Mouse (Mus musculus) mammary gland, adult 2 months (tissue): Measurements from ENCODE around the gene Osgep. TPM values are rescaled to one million over a fixed set of nuclear protein-coding genes. Genes with fewer than 3 reads are reported as not detected.

ENCODE experiments used
- polyA plus RNA-seq: library from polyadenylated mRNA; depleted of rRNA; stranded (reverse); fragments of >200 nt; gene quantifications from 2 replicates; pipeline ENCODE4 v1.2.3, GENCODE M21; 2012; ENCODE audit warnings: low replicate concordance; rRNA removed

Osgep gene
- polyA plus RNA-seq = 91.2 and 179 TPM in 2 replicates

DNA sequence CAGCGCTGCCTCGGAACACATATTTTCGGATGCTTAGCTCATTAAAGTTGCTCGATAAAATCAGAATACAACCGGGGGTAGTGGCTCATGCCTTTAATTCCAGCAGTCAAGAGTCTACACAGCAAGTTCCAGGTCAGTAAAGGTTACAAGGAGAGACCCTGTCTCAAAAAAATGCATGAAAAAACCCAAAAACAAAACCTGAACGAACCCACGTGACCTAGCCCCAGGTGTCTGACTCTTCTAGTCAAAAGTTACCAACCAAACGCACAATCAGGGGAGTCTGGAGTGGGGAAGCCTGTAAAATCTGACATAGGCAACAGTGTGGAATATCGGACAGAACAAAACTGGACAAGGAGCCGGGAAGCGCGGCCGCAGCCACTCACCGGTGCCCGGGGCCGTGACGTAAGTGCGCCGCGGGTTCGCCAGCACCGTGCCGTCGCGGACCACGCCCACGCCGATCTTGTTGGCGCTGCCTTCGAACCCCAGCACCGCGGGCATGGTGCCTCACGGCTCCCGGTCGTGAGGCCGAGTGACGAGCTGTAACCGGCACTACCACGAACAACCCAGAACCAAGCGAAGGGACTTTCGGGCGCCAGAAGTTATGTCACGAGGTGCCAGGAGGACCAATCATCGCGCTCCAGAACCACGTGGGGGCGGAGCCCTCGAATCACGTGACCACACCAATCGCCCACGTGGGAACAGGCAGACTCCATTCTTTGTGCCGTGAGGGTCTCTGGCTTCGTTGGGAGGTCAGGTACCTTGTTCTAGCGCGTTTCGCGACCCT is at the start of gene Osgep, which contains the start of gene Apex1:
Gene Osgep, minus strand, starts transcription at position 613 of the 784 bp plus-strand sequence.
Gene Apex1, plus strand, starts transcription at position 688 of the 784 bp plus-strand sequence.

DNA sequence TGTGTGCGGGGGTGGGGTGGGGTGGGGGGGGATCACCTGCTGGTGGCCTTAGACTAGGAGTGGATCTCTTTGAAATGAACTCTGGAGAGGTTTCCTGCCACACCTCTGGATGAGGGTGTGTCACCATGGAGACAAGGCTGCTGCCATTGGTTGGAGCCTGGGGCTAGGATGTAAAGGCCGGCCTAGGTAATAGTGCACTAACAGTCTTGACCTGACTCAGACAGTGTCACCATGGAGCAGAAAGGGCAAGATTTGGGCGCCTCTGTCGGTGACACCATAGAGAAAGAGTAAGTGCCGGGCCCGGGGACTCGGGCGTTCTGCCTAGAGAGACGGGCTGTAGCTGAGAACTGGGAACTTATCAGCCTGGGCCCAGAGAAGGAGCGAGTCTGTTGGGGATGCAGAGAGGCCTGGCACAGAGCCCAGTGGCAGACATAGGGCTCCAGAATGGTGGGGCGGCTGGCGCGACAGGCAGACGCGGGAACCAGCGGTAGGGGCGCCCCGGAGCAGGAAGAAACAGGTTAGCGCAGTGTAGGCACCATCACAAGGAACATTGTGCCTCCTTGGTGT is 31.3 kb upstream of the Osgep start, which contains the start of gene Pnp2:
Gene Pnp2, plus strand, starts transcription at position 51 of the 567 bp plus-strand sequence.

DNA sequence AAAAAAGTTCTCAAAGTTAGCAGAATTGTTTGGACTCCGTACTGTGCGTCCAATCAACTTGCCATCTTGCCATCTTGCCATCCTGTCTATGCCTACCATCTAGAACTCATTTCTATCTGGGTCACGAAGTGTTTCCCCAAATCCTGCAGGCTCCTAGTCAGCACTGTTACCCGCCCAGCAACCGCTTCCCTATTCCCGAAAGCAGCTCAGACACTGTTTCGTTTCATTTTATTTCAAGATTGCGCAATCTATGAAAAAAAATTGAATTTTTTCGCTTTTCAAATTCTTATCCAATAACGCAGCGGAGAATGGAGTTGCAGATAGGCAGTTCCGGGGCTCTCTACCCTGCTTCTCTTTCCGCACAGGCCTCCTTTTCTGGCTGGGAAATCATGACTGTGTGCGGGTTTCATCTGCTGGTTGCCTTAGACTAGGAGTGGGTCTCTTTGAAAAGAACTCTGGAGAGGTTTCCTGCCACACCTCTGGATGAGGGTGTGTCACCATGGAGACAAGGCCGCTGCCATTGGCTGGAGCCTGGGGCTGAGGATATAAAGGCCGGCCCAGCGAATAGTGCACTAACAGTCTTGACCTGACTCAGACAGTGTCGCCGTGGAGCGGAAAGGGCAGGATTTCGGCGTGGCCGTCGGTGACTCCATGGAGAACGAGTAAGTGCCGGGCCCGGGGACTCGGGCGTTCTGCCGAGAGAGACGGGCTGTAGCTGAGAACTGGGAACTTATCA is 19.4 kb upstream of the Osgep start, which contains the start of gene Gm49342:
Gene Gm49342, plus strand, starts transcription at position 586 of the 736 bp plus-strand sequence.

DNA sequence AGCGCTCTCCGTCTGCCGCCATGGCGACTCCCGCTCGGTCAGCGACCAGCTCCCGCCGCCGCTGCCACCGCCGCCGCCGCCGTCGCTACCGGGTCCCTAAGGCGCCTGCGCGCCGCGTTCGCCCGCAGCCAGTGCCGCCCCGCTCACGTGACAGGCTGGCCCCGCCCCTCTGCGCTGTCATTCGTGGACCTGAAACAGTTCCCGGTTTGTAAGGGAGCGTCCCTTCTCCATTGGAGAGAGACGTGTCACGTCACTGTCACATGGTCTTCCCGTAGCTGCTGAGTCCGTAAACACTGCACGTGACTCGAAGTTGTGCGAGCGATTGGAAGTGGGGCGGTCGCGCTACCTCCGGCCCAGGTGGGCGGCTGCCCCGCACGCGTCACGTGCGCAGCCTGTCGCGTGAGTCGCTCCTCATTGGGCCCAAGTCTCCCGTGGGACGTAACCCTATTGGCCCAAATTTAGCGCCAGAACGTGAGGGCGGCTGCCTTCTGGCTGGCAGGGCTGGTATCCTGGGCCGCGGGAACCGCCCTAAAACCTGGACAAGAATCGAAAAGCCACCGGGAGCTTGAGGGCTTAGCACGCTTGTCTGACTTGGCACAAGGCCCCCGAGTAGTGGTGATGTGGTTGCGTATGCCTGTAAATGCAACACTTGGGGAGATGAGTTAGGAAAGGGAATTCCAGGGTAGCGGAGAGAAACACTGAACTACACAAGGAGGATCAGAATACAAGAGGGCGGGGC is 6.2 kb upstream of the Osgep start, which contains the start of the genes Pip4p1 and Pnp:
Gene Pip4p1, minus strand, starts transcription at position 103 of the 739 bp plus-strand sequence.
Gene Pnp, plus strand, starts transcription at position 329 of the 739 bp plus-strand sequence.

DNA sequence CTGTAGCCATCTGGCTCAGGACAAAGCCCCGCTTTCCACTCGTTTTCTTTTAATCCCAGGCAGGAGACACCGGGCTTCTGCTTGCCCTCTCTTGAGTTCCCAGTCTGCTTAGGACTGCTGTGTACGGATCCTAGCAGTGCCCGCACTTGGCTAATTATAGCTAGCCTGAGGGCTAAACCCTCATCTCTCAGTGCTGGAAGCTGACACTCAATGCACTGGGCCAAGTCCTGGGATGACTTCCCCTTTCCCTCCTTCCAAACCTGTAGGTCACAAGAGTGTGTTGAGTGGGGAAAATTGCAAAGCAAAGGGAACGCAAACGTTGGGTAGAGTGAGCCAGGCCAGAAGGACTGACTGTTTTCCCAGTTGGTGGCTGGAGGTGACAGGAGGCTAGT is 27.3 kb downstream of the Osgep start, which contains the start of gene Klhl33:
Gene Klhl33, minus strand, starts transcription at position 134 of the 392 bp plus-strand sequence.

DNA sequence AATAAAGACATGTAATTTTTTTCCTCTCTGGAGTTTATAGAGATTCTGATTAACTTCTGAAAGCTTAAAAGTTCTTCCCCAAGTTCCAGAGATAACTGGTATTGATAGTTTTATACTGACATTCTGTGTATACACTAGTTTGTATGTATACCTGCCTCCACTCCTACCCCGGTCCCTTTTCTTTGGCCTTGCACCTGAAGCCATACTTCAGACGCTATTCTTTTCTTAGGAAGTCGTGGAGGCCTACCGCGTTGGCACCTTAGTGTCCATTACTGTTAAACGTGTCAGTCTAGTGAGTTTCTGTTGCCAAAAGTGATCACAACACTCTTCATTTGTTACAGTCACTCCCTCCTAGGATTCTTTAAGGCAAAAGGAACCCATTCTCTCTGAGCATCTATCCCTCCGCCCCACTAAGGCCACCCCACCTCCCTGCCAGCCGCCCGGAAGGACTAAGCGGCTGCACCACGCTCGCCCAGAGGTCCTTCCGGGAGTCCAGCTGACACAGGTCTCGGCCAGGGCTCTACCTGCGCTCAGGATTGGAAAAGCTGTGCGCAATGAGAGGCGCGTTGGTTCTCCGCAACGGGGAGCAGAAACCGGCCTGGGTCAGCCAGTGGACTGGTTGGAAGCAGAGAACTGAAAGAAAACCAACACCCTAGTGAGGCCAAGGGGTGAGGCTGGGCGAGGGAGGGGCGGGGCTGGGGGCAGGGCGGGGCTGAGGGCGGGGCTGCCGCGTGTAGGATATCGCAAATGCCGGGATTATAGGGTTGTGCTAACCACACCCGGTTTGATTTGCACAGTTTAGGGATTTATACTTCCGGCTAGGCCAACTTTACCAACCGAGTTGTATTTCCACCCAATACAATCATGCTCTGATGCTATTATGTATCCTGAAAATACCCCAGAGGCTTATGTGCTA is 54.5 kb downstream of the Osgep start, which contains the start of gene Tep1:
Gene Tep1, minus strand, starts transcription at position 672 of the 916 bp plus-strand sequence.

Other genes with a start within 250 kb of the Osgep start
- not detected in 2 replicates for gene Olfr747, start 231.7 kb downstream of the Osgep start, polyA plus RNA-seq
- not detected in 2 replicates for gene Olfr748, start 217.5 kb downstream of the Osgep start, polyA plus RNA-seq
- gene Olfr749, start 179.8 kb downstream of the Osgep start, polyA plus RNA-seq = not detected in 2 replicates
- gene Ttc5, start 139.4 kb downstream of the Osgep start, polyA plus RNA-seq = 22.2 and 29.4 TPM in 2 replicates
- not detected in 2 replicates for gene Ccnb1ip1, start 117.2 kb downstream of the Osgep start, polyA plus RNA-seq
- gene Parp2, start 117.1 kb downstream of the Osgep start, polyA plus RNA-seq = 13.0 and 34.5 TPM in 2 replicates
- 42.0 and 46.3 TPM in 2 replicates for gene Tep1, start 54.3 kb downstream of the Osgep start, polyA plus RNA-seq
- gene Klhl33, start 27.4 kb downstream of the Osgep start, polyA plus RNA-seq = 2.2 and 24.0 TPM in 2 replicates
- 32.1 and 70.1 TPM in 2 replicates for gene Apex1, start 75 bp upstream of the Osgep start, polyA plus RNA-seq
- gene Pip4p1, start 6.0 kb upstream of the Osgep start, polyA plus RNA-seq = 100 and 139 TPM in 2 replicates
- gene Pnp, start 6.2 kb upstream of the Osgep start, polyA plus RNA-seq = 32.2 and 73.1 TPM in 2 replicates
- gene Gm49342, start 19.6 kb upstream of the Osgep start, polyA plus RNA-seq = 13.4 and 26.9 TPM in 2 replicates
- gene Pnp2, start 31.1 kb upstream of the Osgep start, polyA plus RNA-seq = 1.5 and 3.5 TPM in 2 replicates
- 0.38 and 0.83 TPM in 2 replicates for gene Rnase10, start 82.9 kb upstream of the Osgep start, polyA plus RNA-seq
- not detected in 2 replicates for gene Rnase9, start 117.0 kb upstream of the Osgep start, polyA plus RNA-seq
- gene Rnase11, start 125.3 kb upstream of the Osgep start, polyA plus RNA-seq = not detected in 2 replicates
- gene Rnase12, start 132.8 kb upstream of the Osgep start, polyA plus RNA-seq = not detected in 2 replicates
- gene Olfr750, start 149.5 kb upstream of the Osgep start, polyA plus RNA-seq = not detected in 2 replicates
- gene Rnase4, start 166.2 kb upstream of the Osgep start, polyA plus RNA-seq = 251 and 590 TPM in 2 replicates
- gene Ang, start 166.3 kb upstream of the Osgep start, polyA plus RNA-seq = 13.7 and 30.3 TPM in 2 replicates
- gene Eddm3b, start 189.5 kb upstream of the Osgep start, polyA plus RNA-seq = not detected in 2 replicates
- 32.8 and 44.9 TPM in 2 replicates for gene Rnase6, start 199.0 kb upstream of the Osgep start, polyA plus RNA-seq
- 0.23 and 1.6 TPM in 2 replicates for gene Rnase1, start 221.9 kb upstream of the Osgep start, polyA plus RNA-seq
- gene Rnase2b, start 237.4 kb upstream of the Osgep start, polyA plus RNA-seq = 1.9 TPM in 1 of 2 replicates, not detected in the other